Mouse (Mus musculus): ENCODE data around the gene Trim46. TPM values are rescaled to one million over a fixed set of nuclear protein-coding genes. Genes with fewer than 3 reads are reported as not detected.
A peak's percentile ranks its signal among the peaks of the same experiment; 100 is the strongest.

Gene Trim46
- polyA plus RNA-seq, 1 experiment from 2014 or later = 4.7 TPM

GRCm38 (mm10) chr3:89254994-89255393 lies 8.9 kb upstream of the Trim46 start:
- H3K4me3 ChIP-seq (ENCODE audit: low read length) = no peak overlapping the region
- H3K9ac ChIP-seq (replicated peaks; ENCODE audit: low read length) = no peak overlapping the region
- H3K27ac ChIP-seq (ENCODE audit: low read length) = no peak overlapping the region
- H3K27me3 ChIP-seq (ENCODE audit: insufficient read depth, low read length) = no peaks in the 10 kb centered on the region
- H3K4me1 ChIP-seq (ENCODE audit: insufficient read depth, low read length) = peaks cover 16% of the 10 kb centered on the region
- ATAC-seq (ENCODE audit: low FRiP score, low TSS enrichment) = no peak
- no peaks in the 10 kb centered on the region for H3K36me3 ChIP-seq (ENCODE audit: insufficient read depth, low read length)
- no peak overlapping the region for H3K4me2 ChIP-seq (replicated peaks; ENCODE audit: low read depth, low read length)
- no peaks in the 10 kb centered on the region for H3K9me3 ChIP-seq (ENCODE audit: low read length)
- WGBS = 94% methylated on average over 5 of the region's 5 CpGs

GRCm38 (mm10) chr3:89251365-89251895 lies 5.3 kb upstream of the Trim46 start:
- Histone ChIP-seq H3K4me2 (replicated peaks; ENCODE audit: low read depth, low read length) (peak overlapping the region; percentile 45), H3K27me3 (ENCODE audit: insufficient read depth, low read length) (no peaks in the 10 kb centered on the region)

GRCm38 (mm10) chr3:89250435-89251040 lies 4.4 kb upstream of the Trim46 start:
- WGBS = 16% methylated on average over 7 of the region's 7 CpGs
- H3K4me2 ChIP-seq (replicated peaks; ENCODE audit: low read depth, low read length) = no peak overlapping the region
- no peak overlapping the region for H3K9ac ChIP-seq (replicated peaks; ENCODE audit: low read length)
- ATAC-seq (ENCODE audit: low FRiP score, low TSS enrichment) = 0 out of 2 replicates have a peak, but pooled peaks have one; percentile 3
- H3K9me3 ChIP-seq (ENCODE audit: low read length) = no peaks in the 10 kb centered on the region
- no peak overlapping the region for H3K4me3 ChIP-seq (ENCODE audit: low read length)
- H3K4me1 ChIP-seq (ENCODE audit: insufficient read depth, low read length) = peaks cover 31% of the 10 kb centered on the region
- H3K36me3 ChIP-seq (ENCODE audit: insufficient read depth, low read length) = peaks cover 10% of the 10 kb centered on the region; the same call in 1 of the 2 replicates
- H3K27ac ChIP-seq (ENCODE audit: low read length) = peak overlapping the region; percentile 52; the same call in 1 of the 2 replicates
- no peaks in the 10 kb centered on the region for H3K27me3 ChIP-seq (ENCODE audit: insufficient read depth, low read length)

More at GRCm38 (mm10) chr3:89251365-89251895, 5.3 kb upstream of the Trim46 start:
- under 1% methylated on average over 17 of the region's 17 CpGs for WGBS
- Histone ChIP-seq H3K9ac (replicated peaks; ENCODE audit: low read length) (no peak overlapping the region; the same call in 1 of the 2 replicates), H3K27ac (ENCODE audit: low read length) (peak overlapping the region; percentile 59), H3K9me3 (ENCODE audit: low read length) (no peaks in the 10 kb centered on the region), H3K4me3 (ENCODE audit: low read length) (no peak overlapping the region), H3K36me3 (ENCODE audit: insufficient read depth, low read length) (peaks cover 10% of the 10 kb centered on the region; the same call in 1 of the 2 replicates), H3K4me1 (ENCODE audit: insufficient read depth, low read length) (peaks cover 25% of the 10 kb centered on the region)
- peak; percentile 67 for ATAC-seq (ENCODE audit: low FRiP score, low TSS enrichment)

- 75% methylated on average over 4 of the region's 4 CpGs for whole genome bisulfite sequencing
- peak overlapping the region; percentile 86 for H3K9ac ChIP-seq (replicated peaks; ENCODE audit: low read length)
- no peaks in the 10 kb centered on the region for H3K9me3 ChIP-seq (ENCODE audit: low read length)
- H3K4me2 ChIP-seq (replicated peaks; ENCODE audit: low read depth, low read length) = peak overlapping the region; percentile 92
- peaks cover 59% of the 10 kb centered on the region for H3K4me1 ChIP-seq (ENCODE audit: insufficient read depth, low read length)
- peaks cover 7% of the 10 kb centered on the region; the same call in 1 of the 2 replicates for H3K27me3 ChIP-seq (ENCODE audit: insufficient read depth, low read length)
- peak overlapping the region; percentile 89 for H3K4me3 ChIP-seq (ENCODE audit: low read length)
- no peak for ATAC-seq (ENCODE audit: low FRiP score, low TSS enrichment)
- H3K27ac ChIP-seq (ENCODE audit: low read length) = no peak overlapping the region
- peaks cover 10% of the 10 kb centered on the region; the same call in 1 of the 2 replicates for H3K36me3 ChIP-seq (ENCODE audit: insufficient read depth, low read length)
These were observed 1.4 kb upstream of the Trim46 start for GRCm38 (mm10) chr3:89247466-89247865.

- Histone ChIP-seq H3K4me2 (replicated peaks; ENCODE audit: low read depth, low read length) (peak within 1 kb of the TSS; percentile 92), H3K4me1 (ENCODE audit: insufficient read depth, low read length) (peaks cover 47% of the 10 kb centered on the region), H3K27me3 (ENCODE audit: insufficient read depth, low read length) (peaks cover 7% of the 10 kb centered on the region; the same call in 1 of the 2 replicates), H3K4me3 (ENCODE audit: low read length) (peak within 1 kb of the TSS; percentile 89), H3K9me3 (ENCODE audit: low read length) (no peaks in the 10 kb centered on the region), H3K36me3 (ENCODE audit: insufficient read depth, low read length) (peaks cover 10% of the 10 kb centered on the region; the same call in 1 of the 2 replicates), H3K27ac (ENCODE audit: low read length) (peak within 1 kb of the TSS; percentile 84), H3K9ac (replicated peaks; ENCODE audit: low read length) (peak within 1 kb of the TSS; percentile 86)
- ATAC-seq (ENCODE audit: low FRiP score, low TSS enrichment) = 0 out of 2 replicates have a peak, but pooled peaks have one; percentile 3
- WGBS = 3% methylated on average over 20 of the region's 20 CpGs
These were observed 379 bp downstream of the Trim46 start, which contains the start of gene Krtcap2 for GRCm38 (mm10) chr3:89245688-89246171. TSS of gene Krtcap2 (plus strand) at chr3:89245966.

- peak overlapping the region; percentile 65; the same call in 1 of the 2 replicates for H3K27ac ChIP-seq (ENCODE audit: low read length)
These were observed 974 bp downstream of the Trim46 start for GRCm38 (mm10) chr3:89244982-89245687.

GRCm38 (mm10) chr3:89244158-89244981 lies 1.7 kb downstream of the Trim46 start:
- ATAC-seq (ENCODE audit: low FRiP score, low TSS enrichment) = peak; percentile 6; the same call in 1 of the 2 replicates
- peak overlapping the region; percentile 65 for H3K9ac ChIP-seq (replicated peaks; ENCODE audit: low read length)

More at GRCm38 (mm10) chr3:89244982-89245687, 974 bp downstream of the Trim46 start:
- Histone ChIP-seq H3K4me2 (replicated peaks; ENCODE audit: low read depth, low read length) (peak overlapping the region; percentile 92), H3K4me3 (ENCODE audit: low read length) (peak overlapping the region; percentile 89), H3K4me1 (ENCODE audit: insufficient read depth, low read length) (peaks cover 43% of the 10 kb centered on the region), H3K36me3 (ENCODE audit: insufficient read depth, low read length) (peaks cover 10% of the 10 kb centered on the region; the same call in 1 of the 2 replicates), H3K9ac (replicated peaks; ENCODE audit: low read length) (peak overlapping the region; percentile 65), H3K27me3 (ENCODE audit: insufficient read depth, low read length) (peaks cover 7% of the 10 kb centered on the region; the same call in 1 of the 2 replicates), H3K9me3 (ENCODE audit: low read length) (no peaks in the 10 kb centered on the region)
- WGBS = under 1% methylated on average over 23 of the region's 26 CpGs
- 0 out of 2 replicates have a peak, but pooled peaks have one; percentile 5 for ATAC-seq (ENCODE audit: low FRiP score, low TSS enrichment)

GRCm38 (mm10) chr3:89243609-89244008 lies 2.5 kb downstream of the Trim46 start:
- peak; percentile 59 for ATAC-seq (ENCODE audit: low FRiP score, low TSS enrichment)
- Histone ChIP-seq H3K4me3 (ENCODE audit: low read length) (peak overlapping the region; percentile 89), H3K9ac (replicated peaks; ENCODE audit: low read length) (0 out of 2 replicates have a peak overlapping the region, but pooled peaks have one; percentile 26)

More at GRCm38 (mm10) chr3:89244158-89244981, 1.7 kb downstream of the Trim46 start:
- Histone ChIP-seq H3K4me3 (ENCODE audit: low read length) (peak overlapping the region; percentile 89), H3K4me2 (replicated peaks; ENCODE audit: low read depth, low read length) (peak overlapping the region; percentile 92), H3K27me3 (ENCODE audit: insufficient read depth, low read length) (peaks cover 7% of the 10 kb centered on the region; the same call in 1 of the 2 replicates), H3K27ac (ENCODE audit: low read length) (peak overlapping the region; percentile 65), H3K9me3 (ENCODE audit: low read length) (no peaks in the 10 kb centered on the region), H3K36me3 (ENCODE audit: insufficient read depth, low read length) (peaks cover 7% of the 10 kb centered on the region; the same call in 1 of the 2 replicates), H3K4me1 (ENCODE audit: insufficient read depth, low read length) (peaks cover 43% of the 10 kb centered on the region)
- WGBS = 10% methylated on average over 25 of the region's 25 CpGs

More at GRCm38 (mm10) chr3:89243609-89244008, 2.5 kb downstream of the Trim46 start:
- WGBS = 12% methylated on average over 14 of the region's 14 CpGs
- peak overlapping the region; percentile 43; the same call in 1 of the 2 replicates for H3K27ac ChIP-seq (ENCODE audit: low read length)
- H3K4me1 ChIP-seq (ENCODE audit: insufficient read depth, low read length) = peaks cover 43% of the 10 kb centered on the region
- H3K27me3 ChIP-seq (ENCODE audit: insufficient read depth, low read length) = peaks cover 7% of the 10 kb centered on the region; the same call in 1 of the 2 replicates
- H3K9me3 ChIP-seq (ENCODE audit: low read length) = no peaks in the 10 kb centered on the region
- 0 out of 2 replicates have a peak, but pooled peaks cover 2% of the 10 kb centered on the region for H3K36me3 ChIP-seq (ENCODE audit: insufficient read depth, low read length)
- peak overlapping the region; percentile 92 for H3K4me2 ChIP-seq (replicated peaks; ENCODE audit: low read depth, low read length)
